Mouse (Mus musculus) cerebellum, adult 8-10 months (tissue): Measurements from ENCODE around the gene Axin1.

ENCODE experiments used
- DNase-seq: peaks from one replicate; pipeline ENCODE4 v3.0.0; 2022

The Axin1 gene

DNA sequence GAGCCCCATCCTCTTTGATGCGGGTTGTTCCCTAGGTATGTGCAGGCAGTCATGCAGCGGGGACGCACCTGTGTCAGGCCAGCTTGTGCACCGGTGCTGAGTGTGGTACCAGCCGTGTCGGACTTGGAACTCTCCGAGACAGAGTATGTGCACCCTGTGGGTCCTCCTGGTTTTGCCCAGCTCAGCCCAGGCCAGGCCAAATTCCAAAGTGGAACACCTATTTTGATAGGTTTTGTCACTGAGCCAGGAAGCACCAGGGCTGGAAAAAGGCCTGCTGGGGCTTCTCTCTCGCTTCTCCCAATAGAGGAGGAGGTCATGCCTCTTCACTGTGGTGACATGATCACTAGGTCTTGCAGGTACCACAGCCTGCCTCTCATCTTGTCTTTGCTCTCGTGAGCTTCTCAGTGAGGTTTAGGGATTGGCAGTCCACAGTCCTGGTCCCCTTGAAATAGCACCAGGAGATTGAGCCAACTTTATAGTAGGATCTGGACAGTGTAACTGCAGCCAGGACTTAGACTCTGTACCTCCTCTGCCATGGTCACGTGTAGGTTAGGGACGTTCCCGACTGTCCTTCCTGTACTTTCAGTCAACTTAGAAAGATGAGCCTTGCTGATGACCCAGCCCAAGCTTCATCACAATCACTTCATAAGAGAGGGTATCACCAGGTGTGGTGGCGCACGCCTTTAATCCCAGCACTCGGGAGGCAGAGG is 54.1 kb downstream of the Axin1 start:
- no peak for DNase-seq

DNA sequence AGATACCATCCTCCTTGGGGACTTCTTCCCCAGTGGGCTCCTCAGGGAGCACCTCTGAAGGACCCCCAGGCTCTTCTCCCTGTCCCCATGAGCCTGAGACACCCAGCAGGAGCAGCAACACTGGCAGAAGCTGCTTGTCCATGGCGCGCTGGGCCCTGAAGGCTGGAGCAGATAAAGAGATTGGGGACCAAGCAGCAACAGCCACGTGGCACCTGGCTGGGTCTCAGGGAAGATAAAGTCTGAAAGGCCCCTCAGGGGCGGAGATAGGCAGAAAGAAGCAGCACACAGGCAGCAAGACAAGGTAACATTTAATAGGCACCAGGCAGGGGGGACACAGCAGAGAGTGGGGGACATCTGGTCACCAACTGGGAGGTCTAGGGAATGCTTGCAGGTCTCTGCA is 60.4 kb downstream of the Axin1 start, which contains the start of gene Pdia2:
Gene Pdia2, minus strand, starts transcription at position 196 of the 400 bp plus-strand sequence.
- no peak for DNase-seq

DNA sequence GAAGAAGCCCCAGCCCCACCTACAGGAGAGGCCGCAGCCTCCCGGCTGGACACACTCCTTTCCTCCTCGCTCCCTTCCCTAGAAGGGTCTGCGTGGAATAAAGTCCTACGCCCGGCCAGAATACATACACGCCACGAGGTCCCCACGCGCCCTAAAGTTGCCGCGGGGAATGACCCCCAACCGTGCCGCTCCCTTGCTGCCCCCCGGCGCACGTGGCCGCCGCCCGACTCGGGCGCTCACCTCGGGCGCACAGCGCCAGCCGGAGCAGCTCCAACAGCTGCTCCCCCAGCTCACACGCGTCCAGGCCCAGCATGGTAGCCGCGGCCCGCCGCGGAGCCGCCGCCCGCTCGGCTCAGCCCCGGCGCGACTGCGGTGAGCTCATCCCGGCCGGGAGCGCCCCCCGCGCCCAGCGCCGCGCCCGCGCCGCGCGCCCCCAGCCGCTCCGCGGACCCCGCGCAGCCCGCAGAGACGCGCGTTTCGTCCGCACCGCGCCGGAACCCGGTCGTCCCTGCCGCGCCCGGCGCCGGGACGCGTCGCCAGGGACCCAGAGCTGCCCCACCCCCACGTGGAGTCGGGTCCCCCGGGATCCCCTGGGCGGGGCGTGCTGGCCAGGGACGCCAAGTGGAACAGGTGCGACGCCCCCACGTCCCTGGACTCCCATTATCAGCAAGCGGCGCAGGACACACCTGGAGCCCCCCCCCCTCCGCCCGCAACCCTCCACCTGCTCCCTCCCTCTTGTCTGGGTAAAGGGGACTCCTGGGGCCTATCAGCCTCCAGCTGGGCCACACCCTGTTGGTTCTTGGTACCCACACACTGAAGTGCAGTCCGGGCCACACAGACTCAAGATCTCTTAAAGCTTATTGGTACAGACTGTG is 62.6 kb downstream of the Axin1 start:
- no peak for DNase-seq

DNA sequence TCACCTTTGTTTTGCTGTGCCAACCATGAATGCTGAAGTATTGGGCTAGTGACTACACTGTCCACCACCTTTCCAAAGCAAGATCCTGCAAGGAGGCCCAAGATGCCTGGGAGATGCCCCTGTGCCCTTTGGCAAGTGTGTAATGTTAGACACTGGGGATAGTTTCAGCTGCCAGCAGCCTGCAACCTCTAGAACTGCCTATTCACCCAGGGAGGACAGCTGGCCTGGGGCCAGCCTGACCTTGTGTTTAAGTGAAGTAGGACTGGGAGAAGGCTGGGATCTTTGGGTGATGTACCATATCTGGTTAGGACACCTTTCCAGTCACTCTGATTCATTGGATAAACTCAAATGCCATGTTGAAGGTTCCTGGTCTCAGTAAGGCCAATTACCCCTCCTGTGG is 63.5 kb downstream of the Axin1 start:
- DNase-seq: no peak

DNA sequence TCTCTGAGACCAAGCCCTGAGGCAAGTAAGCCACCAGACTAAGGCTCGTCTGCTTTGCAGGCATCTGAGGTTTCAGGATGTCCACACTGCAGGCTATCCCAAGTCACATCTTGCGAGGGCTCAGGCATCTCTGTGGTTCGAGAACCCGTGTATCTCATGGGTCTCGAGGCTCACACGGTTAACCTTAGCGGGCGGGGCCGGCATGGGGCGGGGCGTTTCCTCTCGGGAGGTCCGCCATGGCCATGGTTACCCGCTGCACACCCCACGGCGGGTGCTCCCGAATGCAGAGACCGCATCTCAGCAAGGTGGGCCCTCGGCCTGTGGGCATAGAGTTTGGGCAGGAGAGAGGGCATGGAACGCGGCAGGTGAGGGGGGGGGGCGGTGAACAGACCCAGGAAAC is 64.2 kb downstream of the Axin1 start, which contains the start of gene Rgs11:
Gene Rgs11, plus strand, starts transcription at position 215 of the 400 bp plus-strand sequence.
- no peak for DNase-seq

DNA sequence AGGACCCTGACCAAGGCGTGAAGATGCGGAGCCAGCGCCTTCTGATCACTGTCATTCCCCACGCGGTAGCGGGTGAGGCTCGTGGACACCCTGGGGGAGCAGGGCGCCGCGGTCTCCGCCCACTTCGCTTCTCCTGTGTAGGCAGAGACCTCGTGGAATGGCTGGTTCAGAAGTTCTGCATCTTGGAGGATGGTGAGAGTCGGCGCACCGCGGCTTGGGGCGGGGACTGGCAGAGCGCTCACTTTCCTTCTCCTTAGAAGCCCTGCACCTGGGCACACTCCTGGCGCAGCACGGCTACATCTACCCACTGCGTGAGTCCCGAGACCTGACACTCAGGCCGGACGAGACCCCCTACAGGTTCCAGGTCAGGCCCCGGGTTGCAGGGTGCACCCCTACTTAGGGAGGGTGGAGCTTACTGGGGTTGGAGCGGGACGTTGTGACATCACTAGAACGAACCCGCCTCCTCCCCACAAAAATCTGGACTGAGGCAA is 64.9 kb downstream of the Axin1 start:
- no peak for DNase-seq

DNA sequence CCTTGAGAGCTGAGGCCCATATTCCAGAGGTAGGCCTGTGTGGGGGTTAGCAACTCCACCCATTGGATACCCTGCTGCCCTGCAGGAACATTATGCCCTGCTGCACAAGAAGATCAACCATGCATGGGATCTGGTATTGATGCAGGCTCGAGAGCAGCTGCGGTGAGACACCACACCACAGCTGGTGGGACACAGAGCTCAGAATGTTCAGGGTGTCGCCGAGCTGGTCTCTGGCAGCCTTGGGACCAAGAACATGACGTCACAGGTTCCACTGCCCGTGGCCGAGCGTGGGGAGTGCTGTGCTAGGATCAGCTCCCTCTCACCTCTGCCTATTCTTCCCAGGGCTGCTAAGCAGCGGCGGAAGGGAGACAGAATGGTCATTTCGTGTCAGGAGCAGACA is 66.3 kb downstream of the Axin1 start:
- no peak for DNase-seq

DNA sequence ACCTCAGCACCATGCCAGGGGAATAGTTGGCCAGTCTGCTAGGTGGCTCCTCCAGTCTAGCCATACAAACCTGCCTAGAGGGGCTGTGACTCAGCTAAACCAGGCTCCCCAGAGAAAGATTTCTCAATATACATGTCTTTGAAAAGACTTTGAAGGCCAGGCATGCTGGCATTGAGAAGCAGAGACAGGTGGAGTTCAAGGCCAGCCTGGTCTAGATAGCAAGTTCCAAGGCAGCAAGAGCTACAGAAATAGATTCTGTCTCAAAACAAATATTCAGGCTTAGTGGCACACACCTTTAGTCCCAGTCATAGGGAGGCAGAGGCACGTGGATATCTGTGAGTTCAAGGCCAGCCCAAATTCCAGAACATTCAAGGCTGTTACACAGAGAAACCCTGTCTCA is 67.9 kb downstream of the Axin1 start:
- DNase-seq: no peak

DNA sequence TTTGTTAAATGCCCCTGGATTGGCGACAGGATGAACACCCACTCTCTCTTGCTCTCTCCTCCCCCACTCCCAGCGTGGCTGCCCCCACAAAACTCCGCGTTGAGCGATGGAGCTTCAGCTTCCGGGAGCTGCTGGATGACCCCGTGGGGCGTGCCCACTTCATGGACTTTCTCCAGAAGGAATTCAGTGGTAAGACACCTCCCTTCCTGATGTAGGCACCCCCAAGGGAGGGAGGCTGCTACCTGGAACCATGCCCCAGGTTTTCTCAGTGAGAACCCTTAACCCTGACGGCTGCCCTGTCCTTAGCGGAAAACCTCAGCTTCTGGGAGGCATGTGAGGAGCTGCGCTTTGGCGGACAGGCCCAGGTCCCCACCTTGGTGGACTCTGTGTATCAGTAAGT is 69.2 kb downstream of the Axin1 start, which contains the start of gene Arhgdig:
Gene Arhgdig, minus strand, starts transcription at position 101 of the 400 bp plus-strand sequence.
- no peak for DNase-seq

DNA sequence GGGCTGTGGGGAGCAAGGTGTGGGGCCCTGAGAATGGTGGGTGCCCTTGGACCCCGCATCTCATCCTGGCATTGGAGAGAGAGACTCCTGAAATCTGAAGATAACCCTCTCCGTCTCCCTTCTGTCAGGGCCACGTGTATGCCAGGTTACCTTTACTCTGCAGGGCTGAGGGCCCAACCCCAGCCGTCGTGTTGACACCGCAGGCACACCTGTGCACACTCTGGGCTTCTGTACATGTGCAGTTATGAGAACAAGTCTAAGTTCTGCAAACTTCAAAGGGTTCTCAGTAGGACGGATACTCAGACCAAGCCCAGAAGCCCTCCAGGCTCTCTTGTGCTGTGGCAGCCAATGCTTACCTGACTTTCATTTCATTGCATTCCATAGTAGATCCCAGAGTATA is 73.8 kb downstream of the Axin1 start:
- DNase-seq: no peak

DNA sequence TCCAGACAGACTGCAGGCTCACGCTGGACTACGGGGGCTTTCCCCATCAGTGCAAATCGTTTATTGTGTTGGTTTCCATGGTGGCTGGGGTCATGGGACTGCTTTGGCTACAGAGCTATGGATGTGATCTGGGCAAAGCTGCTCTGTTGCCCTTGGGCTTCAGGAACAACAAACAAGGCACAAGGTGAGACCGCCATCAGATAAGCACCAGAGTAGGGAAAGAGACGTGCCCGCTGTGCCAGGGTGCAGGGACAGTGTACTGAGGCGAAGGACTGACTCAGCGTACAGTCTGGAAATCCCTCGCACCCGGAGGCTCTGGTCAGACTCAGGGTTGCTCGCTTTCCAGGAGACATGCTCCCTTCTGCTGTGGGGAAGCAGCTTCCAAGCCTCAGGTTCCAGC is 74.2 kb downstream of the Axin1 start:
- DNase-seq: no peak

DNA sequence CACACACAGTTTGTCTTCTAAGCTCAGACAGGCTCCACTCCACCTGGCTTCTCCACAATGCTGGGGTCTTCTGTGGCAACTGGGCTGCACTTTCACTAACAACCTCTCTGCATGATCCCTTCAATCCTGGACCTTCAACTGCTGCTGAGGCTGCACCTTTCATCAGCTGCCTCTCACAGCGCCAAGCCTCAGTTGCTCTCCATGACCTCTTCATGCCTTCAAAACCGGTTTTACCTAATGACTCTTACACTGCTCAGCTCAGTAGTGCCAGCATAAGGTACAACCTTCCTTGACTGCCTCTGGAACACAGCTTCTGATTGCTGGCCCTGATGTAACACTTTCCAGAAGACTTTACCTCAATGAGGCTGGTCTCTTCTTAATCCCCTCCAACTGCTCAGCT is 83.0 kb downstream of the Axin1 start:
- no peak for DNase-seq

DNA sequence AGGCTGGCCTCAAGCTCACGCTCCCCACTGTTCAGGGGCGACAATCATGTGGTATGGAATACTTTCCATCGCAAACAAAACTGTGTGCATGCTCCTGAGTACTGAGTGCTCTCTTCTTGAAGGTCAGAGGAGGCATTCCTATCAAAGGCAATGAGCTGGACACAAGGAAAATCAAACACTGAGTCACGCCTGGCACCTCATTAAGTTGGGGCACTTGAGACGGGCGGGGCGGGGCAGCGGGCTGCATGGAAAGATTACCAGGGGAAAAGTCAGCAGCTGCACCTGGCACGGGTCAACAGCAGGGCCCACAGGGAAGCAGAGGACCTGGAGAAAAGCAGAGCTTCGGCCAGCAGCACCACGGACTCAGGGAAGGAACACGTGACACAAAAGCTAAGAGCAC is 86.7 kb downstream of the Axin1 start:
- no peak for DNase-seq

DNA sequence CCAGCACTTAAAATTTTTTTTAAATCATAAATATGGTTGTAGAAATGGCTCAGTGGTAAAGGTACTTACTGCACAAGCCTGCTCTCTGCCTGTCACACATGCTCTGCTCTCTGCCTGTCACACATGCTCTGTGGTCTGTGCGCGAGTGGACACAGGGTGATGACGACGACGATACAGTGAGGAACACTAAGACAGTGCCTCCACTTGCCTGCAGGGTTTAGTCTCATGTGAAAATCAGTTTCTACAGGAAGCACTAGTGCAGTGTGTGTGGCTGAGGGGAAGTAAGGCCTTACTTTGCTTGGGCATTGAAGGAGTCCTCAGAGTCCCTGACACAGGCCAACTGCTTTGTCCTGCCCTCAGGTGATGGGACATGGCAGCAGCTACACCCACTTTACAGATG is 91.3 kb downstream of the Axin1 start:
- DNase-seq: no peak

DNA sequence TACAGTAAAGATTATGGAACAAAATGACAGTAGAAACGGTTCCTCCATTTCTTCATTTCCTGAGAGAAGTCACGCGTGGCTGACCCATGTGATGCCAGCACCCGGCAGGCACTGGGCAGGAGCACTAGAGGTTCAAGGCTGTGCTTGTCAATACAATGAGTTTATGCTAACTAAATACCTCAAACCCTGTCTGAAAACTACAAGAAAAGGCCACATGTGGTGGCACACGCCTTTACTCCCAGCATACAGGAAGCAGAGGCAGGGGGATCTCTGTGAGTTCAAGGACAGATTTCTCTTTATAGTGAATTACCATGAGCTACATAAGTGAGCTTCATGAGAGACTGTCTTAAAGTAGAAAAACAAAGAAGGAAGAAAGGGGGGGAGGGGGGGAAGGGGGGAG is 92.7 kb downstream of the Axin1 start:
- DNase-seq: no peak

DNA sequence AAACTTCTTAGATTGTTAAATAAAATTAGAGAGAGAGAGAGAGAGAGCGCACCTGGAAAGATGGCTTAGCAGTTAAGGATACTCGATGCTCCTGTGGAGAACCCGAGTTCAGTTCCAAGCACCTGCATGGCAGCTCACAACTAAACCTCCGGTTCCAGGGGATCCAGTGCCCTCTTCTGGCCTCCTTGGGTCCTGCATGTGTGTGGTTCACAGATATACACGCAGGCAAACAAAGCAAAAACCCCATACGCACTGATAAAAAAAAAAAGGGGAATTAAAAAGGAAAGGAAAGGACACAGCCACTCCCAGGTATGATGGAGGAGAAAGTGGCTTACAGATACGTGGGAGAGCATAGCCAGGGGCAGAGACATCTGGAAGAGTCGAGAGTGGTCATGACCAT is 94.4 kb downstream of the Axin1 start:
- DNase-seq: no peak

DNA sequence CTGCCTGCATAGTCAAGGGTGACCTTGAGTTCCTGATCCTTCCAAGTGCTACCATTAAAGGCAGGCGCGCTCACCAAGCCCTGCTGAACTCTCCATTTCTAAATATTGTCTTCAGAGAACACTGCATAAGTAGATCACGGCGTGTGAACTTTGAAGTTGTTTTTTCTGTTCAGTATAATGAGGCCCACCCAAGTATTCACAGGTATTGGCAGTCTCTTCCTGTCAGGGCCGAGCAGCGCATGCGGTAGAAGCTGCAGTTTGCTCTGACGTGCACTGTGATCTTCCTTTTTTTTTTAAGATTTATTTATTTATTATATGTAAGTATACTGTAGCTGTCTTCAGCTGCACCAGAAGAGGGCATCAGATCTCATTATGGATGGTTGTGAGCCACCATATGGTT is 95.9 kb downstream of the Axin1 start:
- no peak for DNase-seq

DNA sequence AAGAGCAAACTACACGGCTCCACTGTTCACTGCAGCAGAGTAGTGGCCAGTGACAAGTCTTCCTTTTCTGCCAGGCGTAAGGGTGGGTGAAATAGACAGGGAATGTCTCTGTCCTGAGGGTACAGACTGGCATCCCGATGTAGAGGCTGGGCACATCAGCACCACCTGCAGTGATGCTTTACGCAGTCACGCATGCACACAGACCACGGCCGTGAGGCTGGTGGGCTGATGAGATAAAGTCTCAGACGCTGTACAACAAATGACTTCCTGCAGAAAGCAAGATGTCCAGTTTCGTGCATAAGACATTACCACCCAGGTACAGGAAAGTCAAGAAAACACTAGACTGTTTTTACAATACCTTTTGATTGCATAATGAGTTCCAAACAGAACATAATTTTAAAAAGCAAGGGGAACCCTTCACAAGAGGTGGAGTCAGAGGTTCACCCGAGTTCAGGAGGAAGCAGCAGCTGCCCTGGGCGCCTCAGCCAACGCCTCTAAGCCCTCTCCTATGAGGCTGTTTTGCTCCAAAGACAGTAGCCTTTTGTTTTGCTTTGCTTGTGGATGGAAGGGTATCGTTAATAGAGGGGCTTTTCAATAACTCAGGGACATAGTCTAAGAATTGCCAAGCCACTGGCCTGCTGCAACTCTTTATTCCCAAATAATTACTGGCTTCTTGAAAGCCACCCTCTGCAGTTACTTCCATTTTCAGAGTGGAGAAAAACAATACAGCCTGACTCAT is 96.8 kb downstream of the Axin1 start:
- no peak for DNase-seq

DNA sequence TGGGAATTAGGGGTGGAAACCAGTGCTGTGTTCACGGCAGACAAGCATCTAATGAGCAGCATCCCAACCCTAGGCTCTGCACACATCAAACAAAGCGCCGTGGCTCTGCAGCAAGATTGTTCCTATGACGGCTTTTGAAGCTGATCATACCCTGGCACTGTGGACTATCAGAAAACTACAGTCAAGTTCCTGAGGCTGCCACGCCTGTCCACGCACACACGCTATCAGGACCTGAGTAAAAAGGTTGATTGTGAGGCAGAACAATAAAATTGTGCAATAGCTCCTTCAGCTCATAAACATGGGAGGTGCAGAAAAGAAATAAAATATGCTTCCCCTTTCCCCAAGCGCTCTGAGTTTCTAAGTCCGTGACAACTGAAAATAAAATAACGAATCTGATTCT is 99.2 kb downstream of the Axin1 start:
- DNase-seq: no peak

DNA sequence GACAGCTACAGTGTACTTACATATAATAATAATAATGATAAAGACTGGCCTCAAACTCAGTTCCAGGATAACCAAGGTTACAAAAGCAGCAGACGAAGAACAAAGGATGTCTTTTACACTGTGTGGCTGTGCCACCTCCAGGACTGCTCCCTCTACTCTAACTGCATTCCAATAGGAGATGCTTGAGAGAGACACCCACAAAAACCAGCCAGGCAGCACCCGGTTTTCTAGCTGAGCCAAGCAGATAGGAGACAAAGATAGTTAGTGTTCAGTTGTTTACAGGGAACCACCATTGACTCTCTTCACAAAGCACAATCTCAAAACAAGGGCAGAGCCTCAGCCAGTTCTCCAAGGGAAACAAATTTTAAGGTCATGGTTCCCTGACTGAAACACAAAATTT is 101.1 kb downstream of the Axin1 start:
- DNase-seq: no peak

DNA sequence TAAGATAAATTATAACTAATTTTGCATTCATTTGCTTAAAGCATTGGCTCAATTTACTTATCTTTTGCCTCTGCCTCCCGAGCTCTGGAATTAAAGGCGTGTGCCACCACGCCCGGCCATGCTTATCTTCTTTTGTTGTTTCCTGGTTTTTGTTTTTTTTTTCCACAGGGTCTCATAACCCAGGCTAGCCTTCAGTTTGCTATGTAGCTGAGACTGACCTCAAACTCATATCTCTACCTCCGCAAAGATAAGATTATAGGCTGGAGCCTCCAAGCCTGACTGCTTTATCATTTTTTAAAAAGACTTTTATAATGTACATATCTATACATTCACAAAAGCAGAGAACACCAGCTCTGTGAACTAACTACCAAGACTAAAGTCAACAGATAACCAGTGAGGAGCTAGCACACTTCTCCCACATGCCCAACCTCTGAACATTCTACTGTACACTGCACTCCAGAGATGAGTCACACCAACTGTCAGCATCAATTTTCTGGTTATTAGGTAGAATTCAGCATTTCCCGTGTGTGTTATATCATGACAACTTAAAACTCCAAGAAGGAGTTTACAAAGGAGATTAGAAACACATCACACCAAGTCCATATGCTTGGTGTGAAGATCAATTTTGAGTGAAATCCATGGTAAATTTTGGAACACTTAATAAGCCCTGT is 101.8 kb downstream of the Axin1 start:
- DNase-seq: no peak

DNA sequence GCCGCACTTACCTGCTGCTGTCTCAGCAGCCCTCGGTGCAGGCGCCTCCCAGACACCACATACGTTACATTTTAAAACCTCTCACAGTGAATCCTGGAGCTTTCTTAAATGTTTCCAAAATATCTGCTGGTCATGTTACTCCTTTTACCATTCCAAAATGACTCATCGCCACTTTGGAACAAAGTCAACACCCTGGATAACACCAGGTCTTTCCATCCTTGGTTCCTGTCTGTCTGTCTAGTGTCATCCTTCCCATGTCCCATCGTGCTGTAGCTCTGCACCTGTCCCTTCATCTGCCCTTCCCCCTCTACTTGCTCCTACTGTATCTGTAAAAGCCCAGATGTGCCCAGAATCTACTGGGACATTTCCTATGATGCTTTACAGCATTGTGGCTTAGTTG is 102.5 kb downstream of the Axin1 start:
- no peak for DNase-seq
